Mouse (Mus musculus) lung, postnatal 14 days (tissue): Measurements from ENCODE around the gene Sec61a2.

Experiments used
- DNase-seq: peaks from one replicate; pipeline ENCODE4 v3.0.0; 2021

Sec61a2 gene

DNA sequence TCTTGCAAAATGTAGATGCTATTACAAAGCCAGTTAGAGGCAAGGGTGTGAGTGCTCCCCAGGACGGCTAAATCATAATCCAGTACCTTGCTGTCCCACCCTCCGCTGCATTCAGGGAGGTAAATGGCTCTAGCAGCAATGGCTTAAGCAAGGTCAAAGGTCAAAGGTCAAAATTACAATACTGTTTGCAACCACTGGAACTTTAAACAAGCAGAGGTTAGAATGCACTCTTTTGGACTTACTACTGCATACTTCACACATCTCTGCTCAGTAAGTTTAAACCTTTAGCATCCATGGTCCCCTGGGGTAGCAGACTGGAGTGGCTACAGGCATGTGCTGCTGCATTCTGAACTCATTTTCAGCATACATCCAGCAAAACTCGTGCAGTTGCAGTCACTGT lies 17.8 kb downstream of the Sec61a2 start:
- DNase-seq = no peak

DNA sequence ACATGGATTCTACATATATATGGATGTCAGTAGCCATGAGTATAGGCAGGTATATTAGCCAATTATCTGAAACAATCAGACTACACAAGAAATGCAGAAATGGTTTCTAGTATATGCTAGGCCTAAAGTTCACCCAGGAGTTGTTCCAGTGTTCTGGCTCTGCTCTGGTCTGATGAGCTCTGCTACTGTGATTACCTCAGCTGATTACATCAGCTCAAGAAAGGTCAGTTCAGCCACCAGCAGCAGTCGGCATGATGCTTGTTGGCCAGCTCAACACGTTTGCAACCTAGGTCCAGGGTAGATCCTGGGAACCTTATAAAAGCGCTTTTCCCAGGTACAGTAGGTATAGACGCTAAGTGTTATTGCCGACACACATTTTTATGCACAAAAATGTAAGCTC lies 25.5 kb downstream of the Sec61a2 start:
- DNase-seq = no peak

DNA sequence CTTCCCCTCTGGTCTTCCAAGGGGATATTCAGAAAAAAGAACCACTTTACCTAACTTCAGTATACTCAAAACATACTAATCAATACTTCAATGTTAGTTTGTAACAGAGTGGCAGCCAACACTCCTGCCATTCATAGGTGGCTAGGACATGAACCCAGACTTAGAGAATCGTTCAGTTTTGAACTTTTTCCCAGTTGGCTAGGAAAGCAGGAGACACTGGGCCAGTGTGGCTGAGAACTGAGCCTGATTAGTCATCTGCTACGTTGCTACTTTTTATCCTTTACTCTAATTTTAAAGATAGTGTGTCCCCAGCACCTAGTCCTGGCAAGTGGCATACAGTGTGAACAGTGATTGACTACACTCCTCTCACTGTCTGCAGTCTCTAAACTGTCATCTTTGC lies 27.6 kb downstream of the Sec61a2 start:
- DNase-seq = no peak

DNA sequence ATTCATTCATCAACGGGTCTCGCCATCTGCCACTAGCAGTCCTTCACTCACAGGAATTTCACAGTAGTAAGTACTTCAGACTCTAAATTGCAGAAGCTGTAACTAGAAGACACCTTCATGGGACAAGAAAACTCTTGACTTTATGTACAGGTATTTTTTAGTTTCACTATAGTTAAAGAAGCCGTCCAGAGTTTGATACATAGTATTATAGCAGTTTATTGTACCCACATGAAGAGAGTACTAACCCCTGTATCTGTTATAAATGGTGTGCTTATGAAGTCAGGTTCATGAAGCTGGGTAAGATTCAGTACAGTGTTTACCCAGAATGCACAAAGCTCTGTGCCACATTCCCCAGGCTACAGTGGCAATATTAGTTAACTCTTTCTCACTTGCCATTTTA lies 32.4 kb downstream of the Sec61a2 start, which contains the start of gene Gm13199:
TSS of gene Gm13199 (minus strand) at position 101 of the 400 bp plus-strand sequence.
- no peak for DNase-seq

DNA sequence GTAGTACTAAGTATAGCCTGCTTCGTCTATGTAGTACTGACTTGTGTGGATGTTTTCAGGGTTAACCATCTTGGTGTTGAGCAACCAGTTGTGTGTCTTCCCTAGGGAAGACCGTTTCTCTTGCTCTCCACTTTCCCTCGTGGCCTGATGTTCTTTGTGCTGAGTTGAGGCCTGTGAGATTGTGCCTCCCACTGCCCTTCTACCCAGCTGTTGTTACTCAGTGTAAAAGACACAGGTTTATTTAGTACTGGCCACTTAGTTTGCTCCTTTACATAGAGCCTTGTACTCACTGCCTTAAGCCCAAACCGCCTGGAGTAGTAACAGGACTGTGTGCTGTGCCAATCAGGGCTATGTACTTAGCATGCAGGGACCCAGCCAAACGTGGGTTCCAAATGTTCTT lies 43.4 kb downstream of the Sec61a2 start:
- DNase-seq = no peak

DNA sequence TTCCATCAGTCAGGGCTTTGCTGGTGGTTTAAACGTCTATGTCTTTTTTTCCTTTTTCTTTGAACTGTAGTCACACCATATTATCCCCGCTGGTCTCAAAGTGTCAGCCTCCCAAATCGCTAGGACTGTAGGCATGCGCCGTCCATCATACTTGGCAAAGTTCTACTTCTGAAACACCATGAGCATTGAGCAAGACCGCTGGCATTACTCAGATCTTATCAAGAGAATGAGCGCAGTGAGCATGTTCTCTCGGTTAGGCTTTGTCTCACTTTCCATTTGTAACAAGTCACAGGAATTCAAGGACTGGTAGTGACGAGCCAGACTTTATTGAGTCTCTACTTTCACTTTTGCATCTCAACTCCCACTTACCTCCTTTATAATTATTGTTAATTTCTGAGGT lies 44.1 kb downstream of the Sec61a2 start:
- no peak for DNase-seq

DNA sequence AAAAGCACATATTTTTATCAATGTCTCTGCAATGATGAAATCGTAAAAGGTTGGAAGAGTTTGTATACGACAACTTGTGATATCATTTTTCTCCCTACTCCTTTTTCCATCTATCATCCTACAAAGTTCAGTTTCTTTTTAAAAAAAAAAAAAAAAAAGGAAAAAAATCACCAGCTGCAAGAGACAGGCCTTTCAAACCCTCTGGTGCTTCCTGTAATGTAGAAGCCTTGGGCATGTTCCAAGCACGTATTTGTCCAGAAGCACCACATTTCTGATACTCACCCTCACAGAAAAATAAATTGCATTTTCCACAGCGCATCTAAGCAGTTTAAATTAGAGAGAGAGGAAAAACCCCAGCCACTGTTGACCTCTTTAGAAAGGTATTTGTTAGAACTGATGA lies 49.4 kb downstream of the Sec61a2 start:
- no peak for DNase-seq

DNA sequence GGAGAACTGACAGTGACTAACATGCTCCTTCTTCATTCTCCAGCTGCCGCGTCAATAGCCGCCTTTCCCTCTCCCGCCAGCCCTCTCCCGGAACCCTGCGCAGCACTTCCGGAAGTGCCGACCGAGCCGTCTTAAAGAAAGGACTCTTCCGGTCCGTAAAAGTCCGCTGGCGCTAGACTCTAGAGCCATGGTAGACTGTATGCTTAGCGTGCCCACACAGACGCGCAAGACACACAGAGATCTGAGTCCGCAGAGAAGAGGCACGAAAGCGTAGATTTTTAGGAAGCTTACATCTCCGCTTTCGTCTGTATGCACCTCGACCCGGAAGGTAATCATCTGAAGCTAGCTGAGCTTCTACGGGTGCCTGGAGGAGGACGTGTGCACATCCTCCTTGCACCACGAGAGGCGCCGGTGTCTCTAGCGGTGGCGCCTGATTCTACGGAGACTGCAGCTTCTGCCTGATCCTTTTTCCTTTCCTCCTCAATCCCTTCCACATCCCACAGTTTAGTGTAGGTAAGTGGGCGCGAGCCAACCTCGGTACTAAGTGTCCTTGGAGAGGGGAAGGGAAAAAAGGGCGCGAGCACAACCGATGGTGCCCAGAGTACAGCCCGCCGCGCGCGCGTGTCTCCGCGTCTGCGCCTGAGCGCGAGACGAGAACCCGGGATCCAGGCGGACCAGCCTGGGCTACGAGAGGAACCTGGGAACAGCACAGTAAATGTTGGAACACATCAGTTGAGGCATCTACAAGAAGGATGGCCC lies 50.2 kb downstream of the Sec61a2 start, which contains the start of the genes Nudt5 and Cdc123:
TSS of gene Nudt5 (plus strand) at position 147 of the 759 bp plus-strand sequence.
TSS of gene Cdc123 (minus strand) at position 292 of the 759 bp plus-strand sequence.
- peak; percentile 83 for DNase-seq

DNA sequence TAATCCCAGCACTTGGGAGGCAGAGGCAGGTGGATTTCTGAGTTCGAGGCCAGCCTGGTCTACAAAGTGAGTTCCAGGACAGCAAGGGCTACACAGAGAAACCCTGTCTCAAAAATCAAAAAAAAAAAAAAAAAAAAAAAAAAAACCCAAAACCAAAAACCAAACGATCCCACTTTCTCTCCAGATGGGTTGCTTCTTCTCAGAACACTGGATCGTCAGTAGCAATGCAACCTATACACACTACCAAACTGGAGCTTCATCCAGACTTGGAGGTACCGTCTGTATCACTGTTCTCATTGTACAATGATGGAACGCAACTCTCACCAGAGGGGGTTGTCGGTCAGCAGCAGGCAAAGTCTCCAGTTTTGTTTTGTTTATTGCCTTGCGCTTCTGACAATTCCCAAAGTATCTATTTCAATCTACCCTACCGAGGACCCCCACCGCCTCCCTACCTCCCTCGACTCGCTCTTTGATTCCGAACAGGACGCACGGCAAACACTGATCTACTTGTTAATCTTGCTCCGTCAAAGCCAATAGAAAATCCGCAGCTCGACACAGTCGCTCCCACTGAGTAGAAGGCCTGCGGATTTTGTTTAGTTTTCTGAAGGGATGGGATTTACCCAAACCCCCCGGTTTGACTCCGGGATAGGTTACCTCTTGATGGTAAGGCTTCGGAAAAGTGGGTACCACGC lies 50.9 kb downstream of the Sec61a2 start:
- DNase-seq = no peak

DNA sequence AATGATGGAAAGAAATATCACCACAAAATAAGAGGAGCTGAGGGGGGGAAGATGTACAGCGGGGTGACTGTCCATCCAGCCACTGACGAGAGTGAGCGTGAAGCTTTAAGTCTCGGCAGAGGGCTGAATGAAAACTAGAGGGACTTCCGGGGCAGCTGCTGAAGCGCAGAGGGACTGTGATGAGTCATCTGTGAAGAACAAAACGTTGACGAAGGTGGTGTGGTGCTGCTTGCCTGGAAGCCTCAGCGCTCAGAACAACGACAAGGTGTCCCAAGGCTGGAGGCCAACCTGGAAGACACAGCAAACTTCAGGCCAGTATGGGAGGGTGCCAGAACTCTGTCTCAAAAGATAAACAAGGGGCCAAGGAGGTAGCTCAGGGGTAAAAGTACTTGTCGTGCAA lies 54.4 kb downstream of the Sec61a2 start:
- DNase-seq = no peak

DNA sequence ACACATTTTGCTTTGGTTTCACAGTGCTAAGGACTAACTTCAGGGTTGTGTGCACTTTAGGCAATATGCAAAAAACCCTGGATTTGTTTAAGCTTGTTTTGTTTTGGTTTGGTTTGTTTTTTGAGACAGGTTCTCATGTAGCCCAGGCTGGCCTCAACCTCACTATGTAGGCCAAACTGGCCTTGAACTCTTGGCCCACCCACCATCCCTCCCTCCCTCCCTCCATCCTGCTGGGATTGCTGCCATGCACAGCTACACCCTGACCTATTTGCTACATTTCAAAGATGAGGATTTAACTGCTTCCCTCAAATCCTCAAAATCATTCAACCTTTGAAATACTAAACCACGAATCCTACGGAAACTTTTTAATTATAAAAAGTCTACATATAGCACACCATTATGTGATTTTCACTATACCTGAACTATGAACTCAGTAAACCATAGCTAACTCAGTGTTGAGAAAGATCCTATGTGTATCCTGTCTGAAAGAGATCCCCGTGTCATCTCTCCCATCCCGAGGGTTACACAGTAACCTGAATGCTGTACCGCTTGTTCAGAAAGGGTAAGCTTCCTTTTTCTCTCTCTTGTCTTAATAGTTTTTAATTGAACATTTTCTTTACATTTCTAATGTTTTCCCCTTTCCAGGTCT lies 69.8 kb downstream of the Sec61a2 start:
- DNase-seq = no peak

DNA sequence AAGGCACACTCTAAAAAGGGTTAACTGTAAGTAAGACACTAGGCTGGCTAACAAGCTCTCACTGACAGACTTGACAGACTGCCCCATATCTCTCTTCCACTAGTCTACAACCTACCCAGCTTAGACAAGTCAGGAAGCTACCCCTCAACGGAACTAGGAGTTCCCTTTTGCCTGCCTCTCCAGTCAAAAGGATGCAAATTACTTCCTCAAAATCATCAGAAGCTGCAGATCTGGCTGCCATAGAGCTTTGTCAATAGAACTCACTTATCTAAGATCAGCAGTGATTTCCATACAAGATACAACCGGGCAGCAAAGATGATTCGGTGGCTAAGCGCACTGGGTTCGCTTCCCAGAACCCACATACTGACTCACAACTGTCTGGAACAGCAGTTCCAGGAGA lies 70.5 kb downstream of the Sec61a2 start:
- DNase-seq = no peak

DNA sequence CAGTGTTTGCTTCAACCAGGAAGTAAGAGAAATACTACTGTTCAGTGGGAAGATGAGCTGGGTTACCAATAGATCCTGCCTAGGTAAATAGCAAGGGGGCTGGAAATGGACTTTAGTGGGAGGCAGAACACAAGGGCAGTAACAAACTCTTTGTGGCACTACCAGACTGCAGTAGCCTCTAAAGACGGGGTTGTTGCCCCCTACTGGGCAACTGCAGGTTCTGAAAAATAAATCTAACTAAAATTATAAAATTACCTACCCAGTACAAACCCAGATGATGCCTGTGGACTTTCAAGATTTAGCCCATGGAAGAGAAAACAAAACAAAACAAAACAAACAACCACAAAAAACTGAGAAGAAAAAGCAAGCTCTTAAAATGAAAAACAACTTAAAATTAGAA lies 71.0 kb downstream of the Sec61a2 start:
- no peak for DNase-seq

DNA sequence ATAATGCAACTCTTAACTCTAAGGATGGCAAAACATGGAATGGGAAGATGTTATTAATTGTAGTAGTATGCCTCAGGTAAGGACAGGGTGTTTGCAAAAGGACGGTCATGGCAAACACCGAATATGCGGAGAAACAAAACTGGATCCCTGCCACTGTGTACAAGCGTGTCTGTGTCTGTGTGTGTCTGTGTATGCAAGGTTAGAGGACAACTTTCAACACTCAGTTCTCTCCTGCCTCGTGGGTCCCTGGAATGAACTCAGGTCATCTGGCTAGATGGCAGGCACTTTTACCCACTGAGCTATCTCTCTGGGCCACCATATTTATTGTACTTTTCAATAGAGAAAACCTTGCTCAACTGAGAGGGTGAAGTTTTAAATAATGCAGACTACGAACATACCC lies 72.8 kb downstream of the Sec61a2 start:
- no peak for DNase-seq

DNA sequence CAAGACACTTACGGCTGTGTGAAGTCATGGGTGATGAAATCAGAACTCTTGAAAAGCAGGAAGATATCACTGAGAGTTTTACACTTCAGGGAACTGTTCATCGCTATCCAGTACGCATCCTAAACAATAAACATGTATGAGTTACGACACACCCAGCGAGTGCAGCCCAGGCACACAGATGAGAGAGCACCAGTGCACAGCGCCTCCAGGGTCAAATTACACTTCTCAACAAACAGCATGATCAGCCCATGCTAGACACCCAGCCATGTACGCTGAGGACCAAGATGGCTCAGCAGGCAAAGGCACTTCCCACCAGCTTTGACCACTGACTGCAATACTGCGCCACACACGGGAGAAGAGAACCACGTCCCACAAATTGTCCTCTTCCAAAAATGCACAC lies 74.0 kb downstream of the Sec61a2 start:
- no peak for DNase-seq
